Mouse (Mus musculus): ENCODE results near the gene H2-Q7. TPM values are rescaled to one million over a fixed set of nuclear protein-coding genes. Genes with fewer than 3 reads are reported as not detected.
A peak's percentile ranks its signal among the peaks of the same experiment; 100 is the strongest.
"Not testable (repeated sequence)": the region's sequence is repeated elsewhere in the genome, so short reads cannot be mapped to it uniquely, and the experiment has no call there.

Gene H2-Q7
- total RNA-seq (2017), result 160 and 166 TPM in 2 replicates

- ATAC-seq (ENCODE audit: extremely low read depth, insufficient number of reproducible peaks, low FRiP score, poor library complexity, severe bottlenecking), result peak; percentile 97
Measured at GRCm38 (mm10) chr17:35438885-35439284, at the start of gene H2-Q7. H2-Q7 (plus strand) TSS chr17:35439155.

GRCm38 (mm10) chr17:35389796-35390195, 49.2 kb upstream of the H2-Q7 start:
- ATAC-seq (ENCODE audit: extremely low read depth, insufficient number of reproducible peaks, low FRiP score, poor library complexity, severe bottlenecking), result not testable (repeated sequence)

DNA sequence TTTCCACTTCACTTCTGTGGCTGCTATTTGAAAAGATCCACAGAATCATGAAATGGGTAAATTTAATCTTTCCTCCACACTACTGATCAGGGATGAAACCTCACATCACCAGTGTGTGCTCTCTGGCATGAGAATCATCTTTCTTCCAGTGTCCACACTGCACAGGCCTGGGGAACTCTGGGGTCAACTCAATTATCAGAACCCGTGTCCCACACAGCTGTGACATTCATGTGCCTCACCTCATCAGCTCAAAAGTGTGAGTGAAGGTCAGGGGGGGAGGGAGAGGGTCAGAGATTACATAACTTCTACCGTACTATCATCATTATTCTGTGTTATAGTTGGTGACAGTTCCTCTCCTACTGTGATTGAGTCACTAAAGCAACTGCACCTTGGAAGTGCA, 46.3 kb upstream of the H2-Q7 start:
- ATAC-seq (ENCODE audit: extremely low read depth, insufficient number of reproducible peaks, low FRiP score, poor library complexity, severe bottlenecking), result not testable (repeated sequence)

- peak; percentile 98 for ATAC-seq (ENCODE audit: extremely low read depth, insufficient number of reproducible peaks, low FRiP score, poor library complexity, severe bottlenecking)
Measured at GRCm38 (mm10) chr17:35393864-35394800, 44.8 kb upstream of the H2-Q7 start.

DNA sequence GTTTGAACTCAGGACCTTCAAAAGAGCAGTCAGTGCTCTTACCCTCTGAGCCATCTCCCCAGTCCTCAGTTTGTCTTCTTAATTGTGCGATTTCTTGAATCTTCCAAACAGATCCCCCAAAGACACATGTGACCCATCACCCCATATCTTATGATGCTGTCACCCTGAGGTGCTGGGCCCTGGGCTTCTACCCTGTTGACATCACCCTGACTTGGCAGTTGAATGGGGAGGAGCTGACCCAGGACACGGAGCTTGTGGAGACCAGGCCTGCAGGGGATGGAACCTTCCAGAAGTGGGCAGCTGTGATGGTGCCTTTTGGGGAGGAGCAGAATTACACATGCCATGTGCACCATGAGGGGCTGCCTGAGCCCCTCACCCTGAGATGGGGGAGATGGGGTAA, 42.0 kb upstream of the H2-Q7 start:
- ATAC-seq (ENCODE audit: extremely low read depth, insufficient number of reproducible peaks, low FRiP score, poor library complexity, severe bottlenecking), result not testable (repeated sequence)

DNA sequence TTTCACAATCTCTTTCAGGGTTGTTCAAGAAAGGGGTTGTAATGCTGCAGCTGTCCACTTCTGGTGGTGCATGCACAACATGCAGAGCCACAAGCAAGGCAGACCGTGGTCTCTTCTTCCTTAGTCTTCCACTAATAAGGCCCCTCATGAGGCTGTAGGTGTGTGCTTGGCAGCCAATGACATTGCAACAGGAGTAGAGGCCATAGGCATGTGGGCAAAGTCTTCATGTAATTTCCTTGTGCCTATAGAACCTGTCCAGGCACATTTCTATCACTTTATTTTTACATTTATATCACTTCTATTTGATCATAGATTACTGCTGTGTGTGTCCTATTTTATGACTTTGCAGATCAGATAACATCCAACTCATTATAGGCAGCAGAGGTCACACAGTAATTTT, 25.9 kb upstream of the H2-Q7 start:
- ATAC-seq (ENCODE audit: extremely low read depth, insufficient number of reproducible peaks, low FRiP score, poor library complexity, severe bottlenecking), result not testable (repeated sequence)

GRCm38 (mm10) chr17:35415273-35416129, 23.5 kb upstream of the H2-Q7 start:
- ATAC-seq (ENCODE audit: extremely low read depth, insufficient number of reproducible peaks, low FRiP score, poor library complexity, severe bottlenecking), result peak; percentile 65

- ATAC-seq (ENCODE audit: extremely low read depth, insufficient number of reproducible peaks, low FRiP score, poor library complexity, severe bottlenecking), result no peak
Measured at GRCm38 (mm10) chr17:35418772-35419171, 20.2 kb upstream of the H2-Q7 start.

GRCm38 (mm10) chr17:35419564-35419963, 19.4 kb upstream of the H2-Q7 start:
- ATAC-seq (ENCODE audit: extremely low read depth, insufficient number of reproducible peaks, low FRiP score, poor library complexity, severe bottlenecking), result not testable (repeated sequence)

DNA sequence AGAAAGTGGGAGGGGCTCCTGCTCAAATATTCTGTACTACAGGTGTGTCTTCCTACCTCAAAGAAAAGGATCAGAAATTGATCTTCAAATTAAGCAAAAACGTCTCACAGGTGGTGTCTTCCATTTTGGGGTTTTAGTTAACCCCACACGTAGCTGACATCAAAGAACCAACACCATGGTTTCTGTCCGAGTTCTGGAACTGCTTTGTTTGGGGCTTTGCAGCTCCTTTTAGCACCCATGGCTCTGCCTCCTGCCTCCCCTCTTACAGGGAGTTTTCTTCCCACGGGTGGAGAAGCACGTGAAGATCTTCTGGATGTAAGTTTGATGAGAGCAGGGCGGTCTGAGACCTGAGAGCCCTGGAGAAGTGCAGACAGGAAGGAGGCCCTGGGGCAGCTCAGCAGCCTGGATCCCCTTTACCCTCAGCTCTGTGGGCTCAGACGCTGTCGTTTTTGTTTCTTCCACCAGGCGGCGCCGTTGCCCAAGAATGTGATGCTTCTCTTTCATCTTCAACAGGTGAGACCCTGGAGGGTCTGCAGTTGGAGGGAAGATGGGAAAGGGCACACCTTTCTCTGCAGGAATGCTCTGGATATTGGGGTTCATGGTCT, 18.6 kb upstream of the H2-Q7 start:
- not testable (repeated sequence) for ATAC-seq (ENCODE audit: extremely low read depth, insufficient number of reproducible peaks, low FRiP score, poor library complexity, severe bottlenecking)

- ATAC-seq (ENCODE audit: extremely low read depth, insufficient number of reproducible peaks, low FRiP score, poor library complexity, severe bottlenecking), result not testable (repeated sequence)
Measured at GRCm38 (mm10) chr17:35421331-35421730, 17.6 kb upstream of the H2-Q7 start.

DNA sequence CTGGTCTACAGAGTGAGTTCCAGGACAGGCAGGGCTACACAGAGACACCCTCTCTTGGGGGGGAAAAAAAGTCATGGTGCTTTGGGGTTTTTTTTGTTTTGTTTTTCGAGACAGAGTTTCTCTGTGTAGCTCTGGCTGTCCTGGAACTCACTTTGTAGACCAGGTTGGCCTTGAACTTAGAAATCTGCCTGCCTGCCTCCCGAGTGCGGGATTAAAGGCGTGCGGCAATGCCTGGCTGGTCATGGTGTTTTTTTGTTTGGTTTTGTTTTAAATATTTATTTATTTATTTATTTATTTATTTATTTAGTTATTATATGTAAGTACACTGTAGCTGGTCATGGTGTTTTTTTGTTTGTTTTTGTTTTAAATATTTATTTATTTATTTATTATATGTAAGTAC, 16.6 kb upstream of the H2-Q7 start:
- not testable (repeated sequence) for ATAC-seq (ENCODE audit: extremely low read depth, insufficient number of reproducible peaks, low FRiP score, poor library complexity, severe bottlenecking)

DNA sequence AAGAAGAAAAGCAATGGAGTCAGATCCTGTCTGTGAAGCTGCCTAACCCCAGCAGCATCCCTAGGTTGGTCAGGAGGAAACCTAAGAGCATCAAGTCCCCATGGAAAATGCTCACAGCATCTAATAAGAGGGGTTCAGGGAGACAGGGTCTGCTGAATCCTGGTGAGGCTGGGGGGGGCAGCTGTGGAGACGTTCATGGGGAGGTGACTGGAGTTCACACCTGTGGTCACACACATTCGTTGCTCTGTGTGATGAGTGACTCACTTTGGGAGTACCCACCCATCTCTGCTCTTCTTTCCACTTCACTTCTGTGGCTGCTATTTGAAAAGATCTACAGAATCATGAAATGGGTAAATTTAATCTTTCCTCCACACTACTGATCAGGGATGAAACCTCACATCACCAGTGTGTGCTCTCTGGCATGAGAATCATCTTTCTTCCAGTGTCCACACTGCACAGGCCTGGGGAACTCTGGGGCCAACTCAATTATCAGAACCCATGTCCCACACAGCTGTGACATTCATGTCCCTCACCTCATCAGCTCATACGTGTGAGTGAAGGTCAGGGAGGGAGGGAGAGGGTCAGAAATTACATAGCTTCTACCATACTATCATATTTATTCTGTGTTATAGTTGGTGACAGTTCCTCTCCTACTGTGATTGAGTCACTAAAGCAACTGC, 15.7 kb upstream of the H2-Q7 start:
- ATAC-seq (ENCODE audit: extremely low read depth, insufficient number of reproducible peaks, low FRiP score, poor library complexity, severe bottlenecking), result not testable (repeated sequence)

DNA sequence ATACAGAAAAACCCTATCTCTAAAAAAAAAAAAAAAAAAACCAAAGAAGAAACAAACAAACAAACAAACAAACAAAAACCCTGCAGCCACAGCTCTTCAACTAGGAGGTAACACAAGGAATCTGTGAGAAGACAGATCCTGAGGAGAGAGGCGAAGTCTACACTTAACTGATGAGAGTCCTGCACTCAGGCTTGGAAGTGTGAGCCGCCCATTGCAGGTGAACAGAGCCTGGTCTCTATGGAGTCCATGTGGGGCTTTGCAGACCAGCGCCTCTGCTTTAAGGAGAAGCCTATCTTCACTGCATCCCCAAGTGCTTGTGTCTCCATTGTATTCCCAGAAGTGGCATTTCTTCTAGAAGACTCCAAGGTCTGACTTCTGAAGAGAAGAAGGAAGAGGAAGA, 14.8 kb upstream of the H2-Q7 start:
- ATAC-seq (ENCODE audit: extremely low read depth, insufficient number of reproducible peaks, low FRiP score, poor library complexity, severe bottlenecking), result not testable (repeated sequence)

GRCm38 (mm10) chr17:35424624-35425416, 14.1 kb upstream of the H2-Q7 start, which contains the start of gene H2-Q6:
H2-Q6 (plus strand) TSS chr17:35424850.
- ATAC-seq (ENCODE audit: extremely low read depth, insufficient number of reproducible peaks, low FRiP score, poor library complexity, severe bottlenecking), result peak; percentile 96

DNA sequence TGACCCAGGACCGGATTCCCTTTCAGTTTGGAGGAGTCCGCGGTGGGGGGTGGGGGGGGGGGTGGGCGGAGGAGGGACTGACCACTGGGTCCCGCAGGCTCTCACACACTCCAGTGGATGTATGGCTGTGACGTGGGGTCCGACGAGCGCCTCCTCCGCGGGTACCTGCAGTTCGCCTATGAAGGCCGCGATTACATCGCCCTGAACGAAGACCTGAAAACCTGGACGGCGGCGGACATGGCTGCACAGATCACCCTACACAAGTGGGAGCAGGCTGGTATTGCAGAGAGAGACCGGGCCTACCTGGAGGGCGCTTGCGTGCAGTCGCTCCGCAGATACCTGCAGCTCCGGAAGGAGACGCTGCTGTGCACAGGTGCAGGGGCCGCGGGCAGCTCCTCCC, 13.5 kb upstream of the H2-Q7 start:
- not testable (repeated sequence) for ATAC-seq (ENCODE audit: extremely low read depth, insufficient number of reproducible peaks, low FRiP score, poor library complexity, severe bottlenecking)

DNA sequence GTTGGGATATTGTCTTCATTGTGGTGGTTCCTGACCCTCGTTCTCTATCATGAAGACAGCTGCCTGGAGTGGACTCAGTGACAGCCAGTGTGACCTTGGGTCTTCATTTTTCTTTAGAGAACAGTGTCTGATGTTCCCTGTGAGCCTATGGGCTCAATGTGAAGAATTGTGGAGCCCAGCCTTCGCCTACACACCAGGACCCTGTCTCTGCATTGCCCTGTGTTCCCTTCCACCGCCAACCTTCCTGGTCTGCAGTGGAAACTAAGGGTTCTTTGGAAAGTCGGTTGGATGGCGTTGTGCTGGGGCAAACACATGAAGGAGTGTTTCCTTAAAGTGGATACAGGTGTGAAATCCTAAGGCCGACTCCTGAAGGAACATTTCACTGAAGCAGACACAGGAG, 10.1 kb upstream of the H2-Q7 start:
- not testable (repeated sequence) for ATAC-seq (ENCODE audit: extremely low read depth, insufficient number of reproducible peaks, low FRiP score, poor library complexity, severe bottlenecking)

GRCm38 (mm10) chr17:35430671-35431070, 8.3 kb upstream of the H2-Q7 start:
- not testable (repeated sequence) for ATAC-seq (ENCODE audit: extremely low read depth, insufficient number of reproducible peaks, low FRiP score, poor library complexity, severe bottlenecking)
